Mouse (Mus musculus) E14TG2a.4 (cell line): Measurements from ENCODE around the gene Vangl2.

Experiments used
- CTCF ChIP-seq: conservative IDR thresholded peaks from 2 replicates; pipeline ENCODE4 v1.5.1; 2014; ENCODE audit warnings: low read length
- POU5F1 ChIP-seq: IDR thresholded peaks from 2 replicates; pipeline ENCODE4 v1.6.1; 2014; ENCODE audit warnings: low read length, borderline replicate concordance

- no peak for TF ChIP-seq CTCF
- TF ChIP-seq POU5F1 = no peak
Observed at GRCm38 (mm10) chr1:172027809-172028102, 488 bp downstream of the Vangl2 start.
